Mouse (Mus musculus): Measurements from ENCODE around the gene Loxl1. TPM values are rescaled to one million over a fixed set of nuclear protein-coding genes. Genes with fewer than 3 reads are reported as not detected.

Gene Loxl1
- polyA plus RNA-seq, 1 experiment = 5.2 TPM

- H3K27ac ChIP-seq (ENCODE audit: control insufficient read depth, insufficient read depth, low read depth, low read length, poor library complexity) = no peak overlapping the region
- 76% methylated on average over 6 of the region's 6 CpGs for WGBS
- TF ChIP-seq POLR2A (IDR thresholded peaks at IDR 0.05; ENCODE audit: borderline replicate concordance, control insufficient read depth, low read depth, low read length) = no peak
- no peak for TF ChIP-seq CTCF (IDR thresholded peaks at IDR 0.05; ENCODE audit: control insufficient read depth, insufficient read depth, low read length)
These were observed 4.6 kb downstream of the Loxl1 start for GRCm38 (mm10) chr9:58308395-58308794.

DNA sequence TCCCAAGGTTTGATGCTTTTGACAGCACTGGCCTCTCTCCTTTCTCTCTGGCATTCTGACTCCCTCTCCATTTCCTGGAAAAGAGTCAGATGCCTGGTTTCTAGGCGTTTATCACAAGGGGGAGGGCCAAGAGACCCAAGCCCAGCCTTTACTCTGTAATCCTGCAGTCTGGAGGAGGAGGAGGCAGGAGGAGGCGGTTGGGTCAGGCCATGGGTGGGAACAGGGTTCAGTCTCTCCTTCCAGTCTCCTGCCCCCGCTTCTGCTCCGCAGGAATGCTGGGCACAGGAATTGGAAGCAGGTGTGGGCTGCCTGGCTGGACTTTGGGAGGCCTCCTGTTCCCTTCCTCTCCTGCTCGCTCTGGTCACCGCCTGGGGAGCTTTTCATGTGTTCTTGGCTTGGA, 7.3 kb downstream of the Loxl1 start:
- WGBS = 55% methylated on average over 6 of the region's 6 CpGs
- no peak overlapping the region for H3K4me3 ChIP-seq (replicated peaks; ENCODE audit: control insufficient read depth, low read depth, low read length)
- no peaks in the 10 kb centered on the region for H3K4me1 ChIP-seq (ENCODE audit: control insufficient read depth, insufficient read depth, low read length)
- H3K27ac ChIP-seq (ENCODE audit: control insufficient read depth, insufficient read depth, low read depth, low read length, poor library complexity) = no peak overlapping the region
- TF ChIP-seq POLR2A (IDR thresholded peaks at IDR 0.05; ENCODE audit: borderline replicate concordance, control insufficient read depth, low read depth, low read length) (no peak), CTCF (IDR thresholded peaks at IDR 0.05; ENCODE audit: control insufficient read depth, insufficient read depth, low read length) (no peak)

More at GRCm38 (mm10) chr9:58308395-58308794, 4.6 kb downstream of the Loxl1 start:
- no peak overlapping the region for H3K4me3 ChIP-seq (replicated peaks; ENCODE audit: control insufficient read depth, low read depth, low read length)
- H3K4me1 ChIP-seq (ENCODE audit: control insufficient read depth, insufficient read depth, low read length) = no peaks in the 10 kb centered on the region

GRCm38 (mm10) chr9:58303599-58304271, 9.3 kb downstream of the Loxl1 start:
- WGBS = 76% methylated on average over 8 of the region's 8 CpGs
- H3K4me1 ChIP-seq (ENCODE audit: control insufficient read depth, insufficient read depth, low read length) = no peaks in the 10 kb centered on the region
- TF ChIP-seq POLR2A (IDR thresholded peaks at IDR 0.05; ENCODE audit: borderline replicate concordance, control insufficient read depth, low read depth, low read length) = no peak
- TF ChIP-seq CTCF (IDR thresholded peaks at IDR 0.05; ENCODE audit: control insufficient read depth, insufficient read depth, low read length) = no peak
- no peak overlapping the region for H3K27ac ChIP-seq (ENCODE audit: control insufficient read depth, insufficient read depth, low read depth, low read length, poor library complexity)
- H3K4me3 ChIP-seq (replicated peaks; ENCODE audit: control insufficient read depth, low read depth, low read length) = no peak overlapping the region

DNA sequence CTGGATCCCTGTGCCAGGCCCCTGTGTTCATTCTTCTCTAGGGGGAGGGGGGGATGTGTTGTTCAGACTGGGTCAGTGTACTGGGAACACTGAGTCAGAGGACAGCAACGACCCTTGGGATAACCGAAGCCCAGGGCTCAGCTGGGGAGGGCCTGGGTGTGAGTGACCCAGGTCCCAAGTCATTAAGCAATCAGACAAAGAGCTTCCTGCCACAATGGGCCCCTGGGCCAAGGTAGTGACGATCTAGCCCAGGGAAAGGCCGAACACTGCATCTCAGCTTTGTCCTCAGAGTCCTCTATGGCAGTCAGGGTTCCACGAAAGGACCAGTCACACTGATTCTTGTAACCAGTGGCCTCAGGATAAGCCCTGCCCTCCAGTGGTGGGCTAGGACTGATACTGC, 9.9 kb downstream of the Loxl1 start:
- Histone ChIP-seq H3K4me3 (replicated peaks; ENCODE audit: control insufficient read depth, low read depth, low read length) (no peak overlapping the region), H3K27ac (ENCODE audit: control insufficient read depth, insufficient read depth, low read depth, low read length, poor library complexity) (no peak overlapping the region), H3K4me1 (ENCODE audit: control insufficient read depth, insufficient read depth, low read length) (no peaks in the 10 kb centered on the region)
- TF ChIP-seq POLR2A (IDR thresholded peaks at IDR 0.05; ENCODE audit: borderline replicate concordance, control insufficient read depth, low read depth, low read length) = no peak
- no peak for TF ChIP-seq CTCF (IDR thresholded peaks at IDR 0.05; ENCODE audit: control insufficient read depth, insufficient read depth, low read length)
- WGBS = 65% methylated on average over 5 of the region's 5 CpGs

DNA sequence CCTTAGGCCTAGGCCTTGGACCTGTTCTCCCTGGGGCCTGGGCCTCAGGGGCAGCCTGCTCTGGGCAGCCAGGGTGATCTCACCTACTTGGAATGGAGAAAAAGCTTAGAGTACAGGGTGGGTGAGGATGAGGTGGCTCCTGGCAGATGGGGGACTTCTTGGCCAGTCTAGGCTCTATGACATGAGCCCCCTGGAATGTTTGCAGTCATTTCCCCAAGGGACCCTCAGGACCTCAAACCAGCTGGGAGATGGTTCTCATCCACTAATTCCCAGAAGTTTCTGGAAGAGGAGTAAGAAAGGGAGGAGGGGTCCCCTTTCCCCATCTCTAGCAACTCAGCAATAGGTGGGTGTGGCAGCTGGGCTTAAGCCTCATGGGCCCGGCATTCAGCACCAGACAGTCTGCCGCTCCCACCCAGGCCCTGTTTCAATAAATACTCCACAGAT, 13.6 kb downstream of the Loxl1 start:
- TF ChIP-seq CTCF (IDR thresholded peaks at IDR 0.05; ENCODE audit: control insufficient read depth, insufficient read depth, low read length) (no peak), POLR2A (IDR thresholded peaks at IDR 0.05; ENCODE audit: borderline replicate concordance, control insufficient read depth, low read depth, low read length) (no peak)
- 90% methylated on average over 2 of the region's 2 CpGs for WGBS
- Histone ChIP-seq H3K4me3 (replicated peaks; ENCODE audit: control insufficient read depth, low read depth, low read length) (no peak overlapping the region), H3K27ac (ENCODE audit: control insufficient read depth, insufficient read depth, low read depth, low read length, poor library complexity) (no peak overlapping the region), H3K4me1 (ENCODE audit: control insufficient read depth, insufficient read depth, low read length) (no peaks in the 10 kb centered on the region)

DNA sequence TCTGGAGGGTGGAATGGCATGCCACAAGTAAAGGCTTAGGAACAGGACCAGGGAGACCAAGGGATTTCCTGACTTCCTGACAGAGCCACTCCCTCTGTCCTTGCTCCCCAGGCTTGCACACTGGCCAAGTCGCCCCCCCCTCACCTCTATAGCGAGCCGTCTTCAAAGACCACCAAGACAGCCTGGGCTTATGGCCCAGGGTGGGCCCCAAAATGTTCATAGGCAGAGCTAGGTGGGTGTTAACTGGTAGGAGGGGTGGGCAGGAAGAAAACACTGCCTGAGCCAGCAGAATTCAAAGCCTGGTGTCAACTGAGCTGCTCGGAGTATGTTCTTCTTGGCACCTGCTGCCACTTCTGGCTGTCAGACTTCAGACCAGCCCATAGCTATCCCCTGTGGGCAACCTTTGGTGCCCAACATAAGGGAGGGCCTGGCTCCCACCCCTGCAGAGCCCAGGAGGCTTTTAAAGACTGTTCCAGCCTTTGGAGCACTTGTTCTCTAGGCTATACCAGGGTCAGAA, 15.0 kb downstream of the Loxl1 start:
- 76% methylated on average over 4 of the region's 4 CpGs for WGBS
- H3K27ac ChIP-seq (ENCODE audit: control insufficient read depth, insufficient read depth, low read depth, low read length, poor library complexity) = no peak overlapping the region
- H3K4me3 ChIP-seq (replicated peaks; ENCODE audit: control insufficient read depth, low read depth, low read length) = no peak overlapping the region
- TF ChIP-seq POLR2A (IDR thresholded peaks at IDR 0.05; ENCODE audit: borderline replicate concordance, control insufficient read depth, low read depth, low read length) (no peak), CTCF (IDR thresholded peaks at IDR 0.05; ENCODE audit: control insufficient read depth, insufficient read depth, low read length) (no peak)
- H3K4me1 ChIP-seq (ENCODE audit: control insufficient read depth, insufficient read depth, low read length) = no peaks in the 10 kb centered on the region

DNA sequence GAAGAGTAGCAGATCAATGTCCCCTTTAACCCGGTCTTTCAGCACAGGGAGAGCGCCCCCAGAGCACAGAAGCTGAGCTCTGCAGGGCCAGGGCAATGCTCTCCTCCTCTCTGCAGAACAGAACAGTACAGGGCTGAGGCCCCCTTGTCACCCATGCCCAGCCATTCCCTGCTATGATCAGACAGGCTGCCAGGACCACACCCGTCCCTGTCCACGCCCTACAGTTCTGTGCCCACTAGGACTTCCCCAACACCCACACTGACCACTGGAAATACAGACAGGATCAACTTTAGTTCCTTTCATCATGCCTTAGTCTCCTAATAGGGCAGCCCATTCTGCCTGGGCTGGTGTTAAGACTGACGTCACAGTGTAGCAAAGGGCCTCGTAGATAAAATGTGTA, 15.9 kb downstream of the Loxl1 start:
- Histone ChIP-seq H3K4me3 (replicated peaks; ENCODE audit: control insufficient read depth, low read depth, low read length) (no peak overlapping the region), H3K4me1 (ENCODE audit: control insufficient read depth, insufficient read depth, low read length) (no peaks in the 10 kb centered on the region), H3K27ac (ENCODE audit: control insufficient read depth, insufficient read depth, low read depth, low read length, poor library complexity) (no peak overlapping the region)
- TF ChIP-seq CTCF (IDR thresholded peaks at IDR 0.05; ENCODE audit: control insufficient read depth, insufficient read depth, low read length) = no peak
- TF ChIP-seq POLR2A (IDR thresholded peaks at IDR 0.05; ENCODE audit: borderline replicate concordance, control insufficient read depth, low read depth, low read length) = no peak
- 82% methylated on average over 6 of the region's 6 CpGs for WGBS

DNA sequence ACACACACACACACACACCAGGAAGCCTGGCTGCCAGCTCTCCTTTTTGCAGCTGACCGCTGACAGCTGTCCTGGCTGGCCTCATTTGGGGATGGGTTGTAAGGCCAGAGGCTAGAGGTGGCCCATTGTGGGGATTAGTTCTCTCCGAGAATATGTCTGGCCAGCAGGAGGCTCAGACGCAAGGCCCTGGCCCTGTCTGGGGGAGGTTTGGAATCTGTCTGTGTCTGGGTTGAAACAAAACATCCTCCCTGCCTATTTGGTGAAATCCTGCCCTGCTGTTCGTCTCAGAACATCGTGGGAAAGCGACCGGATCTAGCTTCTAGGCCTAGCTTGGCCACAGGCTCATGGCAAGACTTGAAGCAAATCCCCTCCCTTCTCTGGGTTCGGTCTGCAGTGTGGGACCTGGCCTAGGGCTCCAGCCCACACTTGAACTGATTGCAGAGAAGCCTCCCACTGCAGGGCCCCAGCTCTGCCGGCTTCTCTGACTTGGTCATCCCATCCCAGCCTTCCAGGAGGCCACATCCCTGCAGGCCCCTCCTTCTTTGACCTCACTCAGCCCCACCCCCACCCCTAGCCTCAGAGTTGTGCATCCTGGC, 17.1 kb downstream of the Loxl1 start:
- no peak overlapping the region for H3K27ac ChIP-seq (ENCODE audit: control insufficient read depth, insufficient read depth, low read depth, low read length, poor library complexity)
- no peak for TF ChIP-seq CTCF (IDR thresholded peaks at IDR 0.05; ENCODE audit: control insufficient read depth, insufficient read depth, low read length)
- TF ChIP-seq POLR2A (IDR thresholded peaks at IDR 0.05; ENCODE audit: borderline replicate concordance, control insufficient read depth, low read depth, low read length) = no peak

More for the DNA sequence above, 17.1 kb downstream of the Loxl1 start:
- no peaks in the 10 kb centered on the region for H3K4me1 ChIP-seq (ENCODE audit: control insufficient read depth, insufficient read depth, low read length)
- WGBS = 67% methylated on average over 9 of the region's 9 CpGs
- H3K4me3 ChIP-seq (replicated peaks; ENCODE audit: control insufficient read depth, low read depth, low read length) = no peak overlapping the region

Measured in bone marrow, adult 2 months (tissue).